ENCODE assay signal across 8 mouse cellular contexts in genomic region chr7:120677764-120678531, GRCm38 (mm10). TPM values are rescaled to one million over a fixed set of nuclear protein-coding genes. Genes with fewer than 3 reads are reported as not detected.
A peak's percentile ranks its signal among the peaks of the same experiment; 100 is the strongest.
DNase-seq lines count a peak whose midpoint lies in the region; ATAC-seq lines count a peak whose summit lies in the region.
"Had no signal": no experiment of that assay in that cellular context is flagged by ENCODE, and none has a peak within 500 bp of the region (broad histone marks: within the 10 kb centered on the region; RNA-seq: fewer than 3 reads in every experiment).

No protein-coding gene starts in this region.

- peak; percentile 33 for DNase-seq in NIH3T3 (ENCODE audit: low read depth)
- peak; percentile 54 for DNase-seq in cerebellum, adult 8-10 months
- DNase-seq in frontal cortex, postnatal 10 days (ENCODE audit: low spot score in 2 of 2), result peak; percentile 39 to 41
- DNase-seq in left cerebral cortex, postnatal 25 days (ENCODE audit: low spot score in 2 of 2), result peak; percentile 28 to 51
- DNase-seq in spleen, adult 12 weeks (ENCODE audit: low spot score), result peak; percentile 29

- no peaks in the 10 kb centered on the region for H3K9me3 ChIP-seq in hindbrain, embryonic 16.5 days (ENCODE audit: control insufficient read depth, low read length)
- H3K9me3 ChIP-seq in megakaryocyte, embryonic 14.5 days, result no peaks in the 10 kb centered on the region

- H3K27ac ChIP-seq in hindbrain, embryonic 16.5 days (ENCODE audit: low read depth, low read length), result peak overlapping the region; percentile 88

- peak; percentile 82 for ATAC-seq in hindbrain, embryonic 16.5 days

- no peaks in the 10 kb centered on the region for H3K36me3 ChIP-seq in hindbrain, embryonic 16.5 days (ENCODE audit: control insufficient read depth, insufficient read depth, low read length)
- H3K36me3 ChIP-seq in megakaryocyte, embryonic 14.5 days (replicated peaks; ENCODE audit: low read length), result peaks cover 19% of the 10 kb centered on the region

- H3K4me1 ChIP-seq in hindbrain, embryonic 16.5 days (ENCODE audit: control insufficient read depth, insufficient read depth, low read depth, low read length), result peaks cover 27% of the 10 kb centered on the region
- H3K4me1 ChIP-seq in megakaryocyte, embryonic 14.5 days, result peaks cover 74% of the 10 kb centered on the region

- peak overlapping the region; percentile 80 for H3K4me2 ChIP-seq in hindbrain, embryonic 16.5 days (ENCODE audit: low read length)

- peak overlapping the region; percentile 85 for H3K4me3 ChIP-seq in hindbrain, embryonic 16.5 days (ENCODE audit: low read length)
- H3K4me3 ChIP-seq in megakaryocyte, embryonic 14.5 days (replicated peaks), result peak overlapping the region; percentile 98

- peak overlapping the region; percentile 91 for H3K9ac ChIP-seq in hindbrain, embryonic 16.5 days (ENCODE audit: low read depth, low read length)

- no peaks in the 10 kb centered on the region for H3K27me3 ChIP-seq in hindbrain, embryonic 16.5 days (replicated peaks; ENCODE audit: control insufficient read depth, insufficient read depth, low read length)
- no peaks in the 10 kb centered on the region for H3K27me3 ChIP-seq in megakaryocyte, embryonic 14.5 days (replicated peaks)

- intact Hi-C loops in left cerebral cortex, postnatal 25 days (cut with DNase I), result loop anchor here (5.0 to 10.0 kb wide), 2 partner anchors 49 to 237 kb away; partner anchors contain the start of gene Polr3e

- 1% methylated on average over 42 of the region's 42 CpGs for WGBS in hindbrain, embryonic 16.5 days

RNA-seq across cellular contexts. Expression of gene Mosmo, which starts 0.5 kb away (rescaled TPM):
- polyA plus RNA-seq in hindbrain, embryonic 16.5 days (2015; fragmentation: Nextera tagmentation; extraction: Ambion mirVana), result 8.0 and 9.2 TPM in 2 replicates
- total RNA-seq in left cerebral cortex, postnatal 25 days (2021), result 10 to 100 TPM; 70.4 to 83.7 TPM
- polyA plus RNA-seq in megakaryocyte, embryonic 14.5 days (2012; ENCODE audit: insufficient read depth, low replicate concordance), result 19.4 and 23.8 TPM in 2 replicates

RNA-seq across cellular contexts. Expression of gene Pdzd9, which starts 7.8 kb away (rescaled TPM):
- polyA plus RNA-seq in hindbrain, embryonic 16.5 days (2015; fragmentation: Nextera tagmentation; extraction: Ambion mirVana), result 0.48 and 0.49 TPM in 2 replicates
- total RNA-seq in left cerebral cortex, postnatal 25 days (2021), result not detected
- not detected in 2 replicates for polyA plus RNA-seq in megakaryocyte, embryonic 14.5 days (2012; ENCODE audit: insufficient read depth, low replicate concordance)
- total RNA-seq: heart, postnatal 10 days had no signal

RNA-seq across cellular contexts. Expression of gene Uqcrc2, which starts 43.0 kb away (rescaled TPM):
- 244 and 260 TPM in 2 replicates for polyA plus RNA-seq in hindbrain, embryonic 16.5 days (2015; fragmentation: Nextera tagmentation; extraction: Ambion mirVana)
- total RNA-seq in left cerebral cortex, postnatal 25 days (2021), result 100 to 1,000 TPM; 230 to 246 TPM
- polyA plus RNA-seq in megakaryocyte, embryonic 14.5 days (2012; ENCODE audit: insufficient read depth, low replicate concordance), result 5.1 TPM in 1 of 2 replicates, not detected in the other

Comparison
In these comparisons a context has a peak if more than half of its experiments do, and no peak if none do; other contexts are left out.
1. Peak in every context shown above with its lines: DNase-seq, ATAC-seq, H3K4me3 ChIP-seq and H3K27ac ChIP-seq.
2. RNA of gene Uqcrc2, which starts 43.0 kb away (polyA plus RNA-seq): 244 to 260 TPM in hindbrain, embryonic 16.5 days; 5.1 TPM in megakaryocyte, embryonic 14.5 days; every median in the first group is over 10 times any median in the second.